Mouse (Mus musculus): ENCODE measurements around the gene Myrip. TPM values are rescaled to one million over a fixed set of nuclear protein-coding genes. Genes with fewer than 3 reads are reported as not detected.

The Myrip gene
- polyA plus RNA-seq, 1 experiment, result 0.41 TPM

- H3K36me3 ChIP-seq (ENCODE audit: control insufficient read depth, insufficient read depth, low read length), result no peaks in the 10 kb centered on the region
- no peak overlapping the region for H3K4me3 ChIP-seq (ENCODE audit: control insufficient read depth, low read depth, low read length)
- no peak overlapping the region for H3K27ac ChIP-seq (ENCODE audit: control insufficient read depth, insufficient read depth, low read depth, low read length)
- TF ChIP-seq CTCF (IDR thresholded peaks at IDR 0.05; ENCODE audit: control insufficient read depth, insufficient read depth, insufficient replicate concordance, low read depth, low read length), result peak; percentile 96
- no peak for TF ChIP-seq POLR2A (IDR thresholded peaks at IDR 0.05; ENCODE audit: control insufficient read depth, low read depth, low read length)
- H3K27me3 ChIP-seq (ENCODE audit: control insufficient read depth, insufficient read depth, low read length), result no peaks in the 10 kb centered on the region
- no peaks in the 10 kb centered on the region for H3K4me1 ChIP-seq (ENCODE audit: control insufficient read depth, insufficient read depth, low read length)
Measured at GRCm38 (mm10) chr9:120433747-120434146, 132.4 kb downstream of the Myrip start.

GRCm38 (mm10) chr9:120435841-120436240, 134.5 kb downstream of the Myrip start:
- H3K4me3 ChIP-seq (ENCODE audit: control insufficient read depth, low read depth, low read length), result no peak overlapping the region
- TF ChIP-seq CTCF (IDR thresholded peaks at IDR 0.05; ENCODE audit: control insufficient read depth, insufficient read depth, insufficient replicate concordance, low read depth, low read length), result no peak
- TF ChIP-seq POLR2A (IDR thresholded peaks at IDR 0.05; ENCODE audit: control insufficient read depth, low read depth, low read length), result no peak
- no peak overlapping the region for H3K27ac ChIP-seq (ENCODE audit: control insufficient read depth, insufficient read depth, low read depth, low read length)
- H3K4me1 ChIP-seq (ENCODE audit: control insufficient read depth, insufficient read depth, low read length), result no peaks in the 10 kb centered on the region
- no peaks in the 10 kb centered on the region for H3K36me3 ChIP-seq (ENCODE audit: control insufficient read depth, insufficient read depth, low read length)
- no peaks in the 10 kb centered on the region for H3K27me3 ChIP-seq (ENCODE audit: control insufficient read depth, insufficient read depth, low read length)

- H3K27ac ChIP-seq (ENCODE audit: control insufficient read depth, insufficient read depth, low read depth, low read length), result no peak overlapping the region
- no peak for TF ChIP-seq POLR2A (IDR thresholded peaks at IDR 0.05; ENCODE audit: control insufficient read depth, low read depth, low read length)
- TF ChIP-seq CTCF (IDR thresholded peaks at IDR 0.05; ENCODE audit: control insufficient read depth, insufficient read depth, insufficient replicate concordance, low read depth, low read length), result no peak
- H3K27me3 ChIP-seq (ENCODE audit: control insufficient read depth, insufficient read depth, low read length), result no peaks in the 10 kb centered on the region
Measured at GRCm38 (mm10) chr9:120436854-120437253, 135.5 kb downstream of the Myrip start.

GRCm38 (mm10) chr9:120437266-120437876, 136.1 kb downstream of the Myrip start:
- no peaks in the 10 kb centered on the region for H3K4me1 ChIP-seq (ENCODE audit: control insufficient read depth, insufficient read depth, low read length)
- no peaks in the 10 kb centered on the region for H3K36me3 ChIP-seq (ENCODE audit: control insufficient read depth, insufficient read depth, low read length)
- H3K27ac ChIP-seq (ENCODE audit: control insufficient read depth, insufficient read depth, low read depth, low read length), result no peak overlapping the region
- no peaks in the 10 kb centered on the region for H3K27me3 ChIP-seq (ENCODE audit: control insufficient read depth, insufficient read depth, low read length)
- no peak overlapping the region for H3K4me3 ChIP-seq (ENCODE audit: control insufficient read depth, low read depth, low read length)
- no peak for TF ChIP-seq CTCF (IDR thresholded peaks at IDR 0.05; ENCODE audit: control insufficient read depth, insufficient read depth, insufficient replicate concordance, low read depth, low read length)
- TF ChIP-seq POLR2A (IDR thresholded peaks at IDR 0.05; ENCODE audit: control insufficient read depth, low read depth, low read length), result no peak

More at GRCm38 (mm10) chr9:120436854-120437253, 135.5 kb downstream of the Myrip start:
- no peaks in the 10 kb centered on the region for H3K36me3 ChIP-seq (ENCODE audit: control insufficient read depth, insufficient read depth, low read length)
- H3K4me3 ChIP-seq (ENCODE audit: control insufficient read depth, low read depth, low read length), result no peak overlapping the region
- no peaks in the 10 kb centered on the region for H3K4me1 ChIP-seq (ENCODE audit: control insufficient read depth, insufficient read depth, low read length)

- Histone ChIP-seq H3K27me3 (ENCODE audit: control insufficient read depth, insufficient read depth, low read length) (no peaks in the 10 kb centered on the region), H3K27ac (ENCODE audit: control insufficient read depth, insufficient read depth, low read depth, low read length) (no peak overlapping the region), H3K4me3 (ENCODE audit: control insufficient read depth, low read depth, low read length) (no peak overlapping the region), H3K4me1 (ENCODE audit: control insufficient read depth, insufficient read depth, low read length) (no peaks in the 10 kb centered on the region), H3K36me3 (ENCODE audit: control insufficient read depth, insufficient read depth, low read length) (no peaks in the 10 kb centered on the region)
- TF ChIP-seq CTCF (IDR thresholded peaks at IDR 0.05; ENCODE audit: control insufficient read depth, insufficient read depth, insufficient replicate concordance, low read depth, low read length) (no peak), POLR2A (IDR thresholded peaks at IDR 0.05; ENCODE audit: control insufficient read depth, low read depth, low read length) (no peak)
Measured at GRCm38 (mm10) chr9:120438350-120438749, 137.0 kb downstream of the Myrip start.

GRCm38 (mm10) chr9:120438781-120439180, 137.5 kb downstream of the Myrip start:
- no peaks in the 10 kb centered on the region for H3K27me3 ChIP-seq (ENCODE audit: control insufficient read depth, insufficient read depth, low read length)
- no peak overlapping the region for H3K27ac ChIP-seq (ENCODE audit: control insufficient read depth, insufficient read depth, low read depth, low read length)
- no peak overlapping the region for H3K4me3 ChIP-seq (ENCODE audit: control insufficient read depth, low read depth, low read length)
- H3K4me1 ChIP-seq (ENCODE audit: control insufficient read depth, insufficient read depth, low read length), result no peaks in the 10 kb centered on the region
- no peaks in the 10 kb centered on the region for H3K36me3 ChIP-seq (ENCODE audit: control insufficient read depth, insufficient read depth, low read length)
- TF ChIP-seq POLR2A (IDR thresholded peaks at IDR 0.05; ENCODE audit: control insufficient read depth, low read depth, low read length) (no peak), CTCF (IDR thresholded peaks at IDR 0.05; ENCODE audit: control insufficient read depth, insufficient read depth, insufficient replicate concordance, low read depth, low read length) (no peak)

GRCm38 (mm10) chr9:120444642-120445041, 143.3 kb downstream of the Myrip start:
- TF ChIP-seq CTCF (IDR thresholded peaks at IDR 0.05; ENCODE audit: control insufficient read depth, insufficient read depth, insufficient replicate concordance, low read depth, low read length), result no peak
- TF ChIP-seq POLR2A (IDR thresholded peaks at IDR 0.05; ENCODE audit: control insufficient read depth, low read depth, low read length), result no peak
- Histone ChIP-seq H3K27ac (ENCODE audit: control insufficient read depth, insufficient read depth, low read depth, low read length) (no peak overlapping the region), H3K4me1 (ENCODE audit: control insufficient read depth, insufficient read depth, low read length) (no peaks in the 10 kb centered on the region), H3K4me3 (ENCODE audit: control insufficient read depth, low read depth, low read length) (no peak overlapping the region), H3K27me3 (ENCODE audit: control insufficient read depth, insufficient read depth, low read length) (no peaks in the 10 kb centered on the region), H3K36me3 (ENCODE audit: control insufficient read depth, insufficient read depth, low read length) (no peaks in the 10 kb centered on the region)
